Mouse (Mus musculus) megakaryocyte-erythroid progenitor cell, adult 5-6 weeks (primary cell): ENCODE measurements around the gene Cpne5. TPM values are rescaled to one million over a fixed set of nuclear protein-coding genes. Genes with fewer than 3 reads are reported as not detected.
"Not testable (repeated sequence)": the region's sequence is repeated elsewhere in the genome, so short reads cannot be mapped to it uniquely, and the experiment has no call there.

Experiments used
- ATAC-seq: replicated peaks from 2 replicates; pipeline ENCODE4 v1.8.0; 2016; ENCODE audit warnings: mild to moderate bottlenecking, inconsistent platforms; ENCODE audit not compliant: severe bottlenecking, poor library complexity, low FRiP score, low TSS enrichment
- total RNA-seq, 2 experiments: library from RNA; stranded (forward) in 1 of 2; stranded (reverse) in 1 of 2; fragments of 200-1000, 215-1000 nt in 1 of 2; fragments of >200 nt in 1 of 2; fragmentation: Nextera tagmentation in 1 of 2; gene quantifications; 2 replicates each; pipeline ENCODE4 v1.2.3; 2014 to 2017

The Cpne5 gene
- total RNA-seq, 2 experiments from 2014 or later = 0.38 TPM; not detected in 1

GRCm38 (mm10) chr17:29258921-29259320, 21.0 kb upstream of the Cpne5 start:
- ATAC-seq = no peak

- no peak for ATAC-seq
Measured at GRCm38 (mm10) chr17:29258025-29258558, 20.1 kb upstream of the Cpne5 start.

GRCm38 (mm10) chr17:29257001-29257511, 19.1 kb upstream of the Cpne5 start:
- no peak for ATAC-seq

GRCm38 (mm10) chr17:29256507-29256906, 18.5 kb upstream of the Cpne5 start:
- ATAC-seq = no peak

- not testable (repeated sequence) for ATAC-seq
Measured at GRCm38 (mm10) chr17:29254784-29255183, 16.8 kb upstream of the Cpne5 start.

- no peak for ATAC-seq
Measured at GRCm38 (mm10) chr17:29253684-29254083, 15.7 kb upstream of the Cpne5 start.

- ATAC-seq = no peak
Measured at GRCm38 (mm10) chr17:29253236-29253635, 15.3 kb upstream of the Cpne5 start.

- no peak for ATAC-seq
Measured at GRCm38 (mm10) chr17:29251608-29252390, 13.8 kb upstream of the Cpne5 start.

GRCm38 (mm10) chr17:29251006-29251405, 13.0 kb upstream of the Cpne5 start:
- ATAC-seq = not testable (repeated sequence)

- ATAC-seq = no peak
Measured at GRCm38 (mm10) chr17:29249512-29249911, 11.5 kb upstream of the Cpne5 start.

- no peak for ATAC-seq
Measured at GRCm38 (mm10) chr17:29247881-29248280, 9.9 kb upstream of the Cpne5 start.

GRCm38 (mm10) chr17:29246602-29247001, 8.6 kb upstream of the Cpne5 start:
- peak; percentile 51; the same call in 1 of the 2 replicates for ATAC-seq

- ATAC-seq = no peak
Measured at GRCm38 (mm10) chr17:29245725-29246124, 7.8 kb upstream of the Cpne5 start.

GRCm38 (mm10) chr17:29244912-29245311, 6.9 kb upstream of the Cpne5 start:
- no peak for ATAC-seq

- ATAC-seq = 0 out of 2 replicates have a peak, but pooled peaks have one; percentile 12
Measured at GRCm38 (mm10) chr17:29238421-29238945, 516 bp upstream of the Cpne5 start.

GRCm38 (mm10) chr17:29237267-29237771, 648 bp downstream of the Cpne5 start:
- ATAC-seq = no peak

GRCm38 (mm10) chr17:29236111-29236510, 1.9 kb downstream of the Cpne5 start:
- ATAC-seq = no peak

- no peak for ATAC-seq
Measured at GRCm38 (mm10) chr17:29231109-29231508, 6.9 kb downstream of the Cpne5 start.

- ATAC-seq = no peak
Measured at GRCm38 (mm10) chr17:29220631-29221030, 17.3 kb downstream of the Cpne5 start.

- ATAC-seq = no peak
Measured at GRCm38 (mm10) chr17:29218017-29218416, 19.9 kb downstream of the Cpne5 start.
